Mouse (Mus musculus): ENCODE results near the gene Tma16. TPM values are rescaled to one million over a fixed set of nuclear protein-coding genes. Genes with fewer than 3 reads are reported as not detected.
A peak's percentile ranks its signal among the peaks of the same experiment; 100 is the strongest.

Tma16 gene
- 12.1 and 14.4 TPM in 2 replicates for polyA plus RNA-seq (2015; fragmentation: Nextera tagmentation; extraction: Ambion mirVana)

GRCm38 (mm10) chr8:66486084-66486763 lies at the start of gene Tma16:
Gene Tma16, minus strand, starts transcription at chr8:66486530.
- Histone ChIP-seq H3K36me3 (ENCODE audit: insufficient read depth, low read length) (peaks cover 12% of the 10 kb centered on the region), H3K27ac (ENCODE audit: low read length) (no peak within 1 kb of the TSS), H3K9me3 (ENCODE audit: low read length) (no peaks in the 10 kb centered on the region), H3K9ac (replicated peaks; ENCODE audit: low read length) (peak within 1 kb of the TSS; percentile 79), H3K4me3 (ENCODE audit: low read length) (peak within 1 kb of the TSS; percentile 85), H3K4me1 (ENCODE audit: insufficient read depth, low read length) (peaks cover 11% of the 10 kb centered on the region), H3K27me3 (ENCODE audit: insufficient read depth, low read length) (no peaks in the 10 kb centered on the region), H3K4me2 (replicated peaks; ENCODE audit: low read depth, low read length) (peak within 1 kb of the TSS; percentile 72)
- peak; percentile 97 for ATAC-seq (ENCODE audit: low FRiP score, low TSS enrichment)
- 0% methylated on average over 45 of the region's 45 CpGs for WGBS

GRCm38 (mm10) chr8:66520576-66520975 lies 34.2 kb upstream of the Tma16 start:
- Histone ChIP-seq H3K4me2 (replicated peaks; ENCODE audit: low read depth, low read length) (no peak overlapping the region), H3K9me3 (ENCODE audit: low read length) (no peaks in the 10 kb centered on the region), H3K4me3 (ENCODE audit: low read length) (no peak overlapping the region), H3K27me3 (ENCODE audit: insufficient read depth, low read length) (no peaks in the 10 kb centered on the region), H3K9ac (replicated peaks; ENCODE audit: low read length) (no peak overlapping the region), H3K27ac (ENCODE audit: low read length) (no peak overlapping the region), H3K36me3 (ENCODE audit: insufficient read depth, low read length) (no peaks in the 10 kb centered on the region), H3K4me1 (ENCODE audit: insufficient read depth, low read length) (no peaks in the 10 kb centered on the region)
- no peak for ATAC-seq (ENCODE audit: low FRiP score, low TSS enrichment)

- H3K9ac ChIP-seq (replicated peaks; ENCODE audit: low read length) = no peak overlapping the region
- H3K27me3 ChIP-seq (ENCODE audit: insufficient read depth, low read length) = no peaks in the 10 kb centered on the region
- no peak overlapping the region for H3K4me2 ChIP-seq (replicated peaks; ENCODE audit: low read depth, low read length)
- H3K27ac ChIP-seq (ENCODE audit: low read length) = no peak overlapping the region
- 89% methylated on average over 2 of the region's 2 CpGs for WGBS
- no peaks in the 10 kb centered on the region for H3K36me3 ChIP-seq (ENCODE audit: insufficient read depth, low read length)
- ATAC-seq (ENCODE audit: low FRiP score, low TSS enrichment) = no peak
- H3K4me1 ChIP-seq (ENCODE audit: insufficient read depth, low read length) = no peaks in the 10 kb centered on the region
- H3K4me3 ChIP-seq (ENCODE audit: low read length) = no peak overlapping the region
- no peaks in the 10 kb centered on the region for H3K9me3 ChIP-seq (ENCODE audit: low read length)
These were observed 32.8 kb upstream of the Tma16 start for GRCm38 (mm10) chr8:66519149-66519548.

- Histone ChIP-seq H3K27ac (ENCODE audit: low read length) (no peak within 1 kb of the TSS), H3K27me3 (ENCODE audit: insufficient read depth, low read length) (no peaks in the 10 kb centered on the region), H3K4me3 (ENCODE audit: low read length) (no peak within 1 kb of the TSS), H3K4me2 (replicated peaks; ENCODE audit: low read depth, low read length) (no peak within 1 kb of the TSS), H3K9me3 (ENCODE audit: low read length) (no peaks in the 10 kb centered on the region), H3K9ac (replicated peaks; ENCODE audit: low read length) (no peak within 1 kb of the TSS), H3K4me1 (ENCODE audit: insufficient read depth, low read length) (no peaks in the 10 kb centered on the region), H3K36me3 (ENCODE audit: insufficient read depth, low read length) (no peaks in the 10 kb centered on the region)
- WGBS = 94% methylated on average over 22 of the region's 22 CpGs
- ATAC-seq (ENCODE audit: low FRiP score, low TSS enrichment) = no peak
These were observed 25.2 kb upstream of the Tma16 start, which contains the start of gene Tktl2 for GRCm38 (mm10) chr8:66511537-66511936. Gene Tktl2, plus strand, starts transcription at chr8:66511756.

- Histone ChIP-seq H3K4me1 (ENCODE audit: insufficient read depth, low read length) (no peaks in the 10 kb centered on the region), H3K27ac (ENCODE audit: low read length) (no peak overlapping the region), H3K9ac (replicated peaks; ENCODE audit: low read length) (no peak overlapping the region), H3K9me3 (ENCODE audit: low read length) (no peaks in the 10 kb centered on the region), H3K27me3 (ENCODE audit: insufficient read depth, low read length) (no peaks in the 10 kb centered on the region), H3K36me3 (ENCODE audit: insufficient read depth, low read length) (no peaks in the 10 kb centered on the region), H3K4me2 (replicated peaks; ENCODE audit: low read depth, low read length) (no peak overlapping the region), H3K4me3 (ENCODE audit: low read length) (no peak overlapping the region)
- no peak for ATAC-seq (ENCODE audit: low FRiP score, low TSS enrichment)
- WGBS = 84% methylated on average over 2 of the region's 2 CpGs
These were observed 17.1 kb upstream of the Tma16 start for GRCm38 (mm10) chr8:66503381-66503780.

- peak; percentile 59; the same call in 1 of the 2 replicates for ATAC-seq (ENCODE audit: low FRiP score, low TSS enrichment)
- no peak overlapping the region for H3K27ac ChIP-seq (ENCODE audit: low read length)
- no peaks in the 10 kb centered on the region for H3K27me3 ChIP-seq (ENCODE audit: insufficient read depth, low read length)
- no peak overlapping the region for H3K4me2 ChIP-seq (replicated peaks; ENCODE audit: low read depth, low read length)
- H3K36me3 ChIP-seq (ENCODE audit: insufficient read depth, low read length) = no peaks in the 10 kb centered on the region
- no peaks in the 10 kb centered on the region for H3K9me3 ChIP-seq (ENCODE audit: low read length)
- H3K9ac ChIP-seq (replicated peaks; ENCODE audit: low read length) = no peak overlapping the region
- H3K4me1 ChIP-seq (ENCODE audit: insufficient read depth, low read length) = no peaks in the 10 kb centered on the region
- WGBS = 35% methylated on average over 4 of the region's 4 CpGs
- H3K4me3 ChIP-seq (ENCODE audit: low read length) = no peak overlapping the region
These were observed 10.8 kb upstream of the Tma16 start for GRCm38 (mm10) chr8:66496998-66497577.

- H3K9me3 ChIP-seq (ENCODE audit: low read length) = no peaks in the 10 kb centered on the region
- ATAC-seq (ENCODE audit: low FRiP score, low TSS enrichment) = peak; percentile 82; the same call in 1 of the 2 replicates
- H3K36me3 ChIP-seq (ENCODE audit: insufficient read depth, low read length) = no peaks in the 10 kb centered on the region
- H3K4me1 ChIP-seq (ENCODE audit: insufficient read depth, low read length) = no peaks in the 10 kb centered on the region
- 6% methylated on average over 8 of the region's 8 CpGs for WGBS
- no peak overlapping the region for H3K9ac ChIP-seq (replicated peaks; ENCODE audit: low read length)
- no peaks in the 10 kb centered on the region for H3K27me3 ChIP-seq (ENCODE audit: insufficient read depth, low read length)
- no peak overlapping the region for H3K4me2 ChIP-seq (replicated peaks; ENCODE audit: low read depth, low read length)
- no peak overlapping the region for H3K4me3 ChIP-seq (ENCODE audit: low read length)
- H3K27ac ChIP-seq (ENCODE audit: low read length) = no peak overlapping the region
These were observed 9.4 kb upstream of the Tma16 start for GRCm38 (mm10) chr8:66495726-66496125.

GRCm38 (mm10) chr8:66494496-66494895 lies 8.2 kb upstream of the Tma16 start:
- Histone ChIP-seq H3K4me1 (ENCODE audit: insufficient read depth, low read length) (no peaks in the 10 kb centered on the region), H3K27me3 (ENCODE audit: insufficient read depth, low read length) (no peaks in the 10 kb centered on the region), H3K9me3 (ENCODE audit: low read length) (no peaks in the 10 kb centered on the region), H3K9ac (replicated peaks; ENCODE audit: low read length) (no peak overlapping the region), H3K4me3 (ENCODE audit: low read length) (no peak overlapping the region), H3K36me3 (ENCODE audit: insufficient read depth, low read length) (no peaks in the 10 kb centered on the region), H3K27ac (ENCODE audit: low read length) (no peak overlapping the region), H3K4me2 (replicated peaks; ENCODE audit: low read depth, low read length) (no peak overlapping the region)
- 68% methylated on average over 2 of the region's 2 CpGs for WGBS
- ATAC-seq (ENCODE audit: low FRiP score, low TSS enrichment) = no peak

GRCm38 (mm10) chr8:66490624-66491023 lies 4.3 kb upstream of the Tma16 start:
- WGBS = 78% methylated on average over 4 of the region's 4 CpGs
- Histone ChIP-seq H3K9ac (replicated peaks; ENCODE audit: low read length) (no peak overlapping the region), H3K36me3 (ENCODE audit: insufficient read depth, low read length) (no peaks in the 10 kb centered on the region), H3K4me1 (ENCODE audit: insufficient read depth, low read length) (0 out of 2 replicates have a peak, but pooled peaks cover 1% of the 10 kb centered on the region), H3K4me3 (ENCODE audit: low read length) (no peak overlapping the region), H3K27me3 (ENCODE audit: insufficient read depth, low read length) (no peaks in the 10 kb centered on the region), H3K9me3 (ENCODE audit: low read length) (no peaks in the 10 kb centered on the region), H3K4me2 (replicated peaks; ENCODE audit: low read depth, low read length) (no peak overlapping the region), H3K27ac (ENCODE audit: low read length) (no peak overlapping the region)
- no peak for ATAC-seq (ENCODE audit: low FRiP score, low TSS enrichment)

GRCm38 (mm10) chr8:66488556-66488955 lies 2.2 kb upstream of the Tma16 start:
- Histone ChIP-seq H3K27ac (ENCODE audit: low read length) (no peak overlapping the region), H3K4me2 (replicated peaks; ENCODE audit: low read depth, low read length) (no peak overlapping the region), H3K4me1 (ENCODE audit: insufficient read depth, low read length) (peaks cover 11% of the 10 kb centered on the region), H3K9ac (replicated peaks; ENCODE audit: low read length) (no peak overlapping the region), H3K9me3 (ENCODE audit: low read length) (no peaks in the 10 kb centered on the region), H3K27me3 (ENCODE audit: insufficient read depth, low read length) (no peaks in the 10 kb centered on the region), H3K36me3 (ENCODE audit: insufficient read depth, low read length) (peaks cover 3% of the 10 kb centered on the region; the same call in 1 of the 2 replicates), H3K4me3 (ENCODE audit: low read length) (no peak overlapping the region)
- ATAC-seq (ENCODE audit: low FRiP score, low TSS enrichment) = no peak
- WGBS = 58% methylated on average over 3 of the region's 3 CpGs
